Mouse (Mus musculus): ENCODE results near the gene Tor1aip1. TPM values are rescaled to one million over a fixed set of nuclear protein-coding genes. Genes with fewer than 3 reads are reported as not detected.

Tor1aip1 gene
- polyA plus RNA-seq (2015; fragmentation: Nextera tagmentation; extraction: Ambion mirVana): 63.7 and 66.2 TPM in 2 replicates

GRCm38 (mm10) chr1:156035930-156036737, at the start of gene Tor1aip1:
TSS of gene Tor1aip1 (minus strand) at chr1:156036480.

GRCm38 (mm10) chr1:156035269-156035929, 881 bp downstream of the Tor1aip1 start, which contains the start of gene Tor1aip2:
TSS of gene Tor1aip2 (plus strand) at chr1:156035403.

DNA sequence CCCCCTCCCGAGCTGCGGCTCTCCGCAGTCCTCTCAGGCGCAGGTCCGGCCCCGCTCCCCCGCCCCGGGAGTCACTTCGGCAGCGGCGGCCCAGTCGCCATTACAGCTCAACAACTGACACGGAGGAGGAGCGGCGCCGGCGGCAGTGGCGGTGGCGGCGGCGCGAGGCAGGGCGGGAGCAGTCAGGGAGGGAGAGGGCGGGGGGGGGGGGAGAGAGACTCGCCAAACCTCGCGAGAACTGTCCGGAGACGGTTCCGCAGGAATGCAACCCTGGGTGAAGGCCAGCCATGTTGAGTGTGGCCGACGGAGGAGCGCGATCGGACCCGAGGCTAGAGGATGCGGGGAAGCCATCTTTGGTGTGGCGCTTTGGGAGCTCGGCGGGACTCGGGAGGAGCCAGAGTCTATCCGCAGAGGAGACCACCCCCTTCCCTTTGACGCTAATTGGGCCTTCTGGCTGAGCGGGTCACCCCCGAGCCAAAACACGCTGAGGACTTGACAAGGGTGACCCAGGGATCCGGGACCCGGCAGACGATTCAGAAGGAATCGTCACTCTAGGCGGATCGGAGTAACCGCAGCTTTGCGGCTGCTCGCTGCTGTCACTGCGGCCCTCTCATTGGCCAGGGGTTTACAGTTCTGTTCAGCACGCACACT, 63.1 kb downstream of the Tor1aip1 start, which contains the start of gene Cep350:
Gene Cep350 (minus strand): TSS at position 188 of the 651 bp plus-strand sequence.

Other genes starting within 250 kb of the Tor1aip1 start
- gene Qsox1, start 223.6 kb downstream of the Tor1aip1 start, polyA plus RNA-seq (2015; fragmentation: Nextera tagmentation; extraction: Ambion mirVana): 23.2 and 33.1 TPM in 2 replicates
- gene Cep350, start 63.2 kb downstream of the Tor1aip1 start, polyA plus RNA-seq (2015; fragmentation: Nextera tagmentation; extraction: Ambion mirVana): 11.1 and 11.2 TPM in 2 replicates
- 66.4 and 67.8 TPM in 2 replicates for gene Tor1aip2, start 1.1 kb downstream of the Tor1aip1 start, polyA plus RNA-seq (2015; fragmentation: Nextera tagmentation; extraction: Ambion mirVana)
- gene Fam163a, start 168.5 kb upstream of the Tor1aip1 start, polyA plus RNA-seq (2015; fragmentation: Nextera tagmentation; extraction: Ambion mirVana): 0.04 and 0.12 TPM in 2 replicates